Mouse (Mus musculus) forebrain, embryonic 14.5 days (tissue): ENCODE results near the gene Ptpn1. TPM values are rescaled to one million over a fixed set of nuclear protein-coding genes. Genes with fewer than 3 reads are reported as not detected.
A peak's percentile ranks its signal among the peaks of the same experiment; 100 is the strongest.

Source experiments
- ATAC-seq: fragments of 200-750 bp; cut with Nextera tagmentation; 2 replicates; pipeline ENCODE4 v1.8.0; 2017; ENCODE audit warnings: mild to moderate bottlenecking, moderate library complexity
- DNase-seq: peaks from one replicate; pipeline ENCODE4 v3.0.0-alpha.2; 2015; ENCODE audit warnings: low spot score
- H3K27ac ChIP-seq: fragments of 300-500 bp; sonication (generic); 2 replicates; pipeline ENCODE4 v1.5.1; 2014; ENCODE audit warnings: low read depth, mild to moderate bottlenecking, control low read depth, low read length, moderate library complexity
- H3K27me3 ChIP-seq: fragments of 300-500 bp; sonication (generic); replicated peaks from 2 replicates; pipeline ENCODE4 v1.6.1; 2014; ENCODE audit warnings: low read length, control low read depth, mixed read lengths; ENCODE audit not compliant: control insufficient read depth, insufficient read depth
- H3K36me3 ChIP-seq: fragments of 300-500 bp; sonication (generic); 2 replicates; pipeline ENCODE4 v1.6.1; 2014; ENCODE audit warnings: low read length, control low read depth; ENCODE audit not compliant: control insufficient read depth, insufficient read depth
- H3K4me1 ChIP-seq: fragments of 300-500 bp; sonication (generic); 2 replicates; pipeline ENCODE4 v1.6.1; 2014; ENCODE audit warnings: antibody characterized with exemption, low read length, control low read depth; ENCODE audit not compliant: control insufficient read depth, insufficient read depth
- H3K4me2 ChIP-seq: fragments of 300-500 bp; sonication (generic); 2 replicates; pipeline ENCODE4 v1.6.1; 2014; ENCODE audit warnings: mild to moderate bottlenecking, control low read depth, low read length
- H3K4me3 ChIP-seq: fragments of 300-500 bp; sonication (generic); 2 replicates; pipeline ENCODE4 v1.5.1; 2014; ENCODE audit warnings: low read depth, low read length, control low read depth
- H3K9ac ChIP-seq: fragments of 300-500 bp; sonication (generic); 2 replicates; pipeline ENCODE4 v1.6.1; 2014; ENCODE audit warnings: mild to moderate bottlenecking, low read length, control low read depth, moderate library complexity
- H3K9me3 ChIP-seq: fragments of 300-500 bp; sonication (generic); replicated peaks from 2 replicates; pipeline ENCODE4 v1.6.1; 2016; ENCODE audit warnings: low read length, control low read depth, mixed read lengths; ENCODE audit not compliant: control insufficient read depth
- WGBS: fragments of 180-500 bp; shearing (Covaris S2); extraction: QIAGEN DNeasy Blood & Tissue Kit; methylation state at CpG from one replicate; pipeline ENCODE4 v1.1.7; 2014; 5-methylcytosine and 5-hydroxymethylcytosine counted together
- polyA plus RNA-seq: library from polyadenylated mRNA; unstranded; fragments of >200 nt; fragmentation: Nextera tagmentation; extraction: Ambion mirVana; gene quantifications from 2 replicates; pipeline ENCODE4 v1.2.1, GENCODE M21; 2014

Gene Ptpn1
- 65.1 and 79.2 TPM in 2 replicates for polyA plus RNA-seq

GRCm38 (mm10) chr2:167931985-167932726, at the start of gene Ptpn1:
Ptpn1 (plus strand) TSS chr2:167932057.
- Histone ChIP-seq H3K4me1 (peaks cover 20% of the 10 kb centered on the region), H3K9me3 (no peaks in the 10 kb centered on the region), H3K9ac (peak within 1 kb of the TSS; percentile 92), H3K4me2 (peak within 1 kb of the TSS; percentile 81), H3K27me3 (no peaks in the 10 kb centered on the region), H3K27ac (peak within 1 kb of the TSS; percentile 78), H3K36me3 (peaks cover 5% of the 10 kb centered on the region; the same call in 1 of the 2 replicates), H3K4me3 (peak within 1 kb of the TSS; percentile 91)
- ATAC-seq (peak; percentile 99), DNase-seq (peak; percentile 98)
- WGBS = under 1% methylated on average over 87 of the region's 99 CpGs

DNA sequence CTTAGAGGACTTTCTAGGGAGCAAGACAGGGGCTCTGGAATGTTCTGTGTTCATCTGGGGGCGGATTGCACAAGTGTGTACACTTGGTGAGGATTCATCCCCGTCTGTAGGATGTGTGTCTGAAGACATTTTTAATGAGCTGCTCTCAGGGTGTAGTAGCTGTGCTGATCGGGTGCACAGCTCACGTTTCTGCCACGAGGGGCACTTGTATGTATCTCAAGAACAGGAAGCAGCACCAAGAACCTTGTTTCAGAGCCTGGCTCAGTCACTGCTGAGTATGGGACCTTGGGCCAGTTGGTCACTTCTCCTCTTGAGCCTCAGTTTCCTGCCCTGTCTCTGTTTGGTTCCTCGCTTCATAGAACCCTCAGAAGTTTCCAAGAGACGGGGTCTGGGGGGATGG, 45.4 kb upstream of the Ptpn1 start:
- Histone ChIP-seq H3K4me1 (peaks cover 4% of the 10 kb centered on the region; the same call in 1 of the 2 replicates), H3K4me2 (no peak overlapping the region), H3K27ac (no peak overlapping the region), H3K9ac (no peak overlapping the region), H3K36me3 (no peaks in the 10 kb centered on the region), H3K9me3 (no peaks in the 10 kb centered on the region), H3K4me3 (no peak overlapping the region), H3K27me3 (no peaks in the 10 kb centered on the region)
- DNase-seq (no peak), ATAC-seq (no peak)
- WGBS = 71% methylated on average over 7 of the region's 7 CpGs

DNA sequence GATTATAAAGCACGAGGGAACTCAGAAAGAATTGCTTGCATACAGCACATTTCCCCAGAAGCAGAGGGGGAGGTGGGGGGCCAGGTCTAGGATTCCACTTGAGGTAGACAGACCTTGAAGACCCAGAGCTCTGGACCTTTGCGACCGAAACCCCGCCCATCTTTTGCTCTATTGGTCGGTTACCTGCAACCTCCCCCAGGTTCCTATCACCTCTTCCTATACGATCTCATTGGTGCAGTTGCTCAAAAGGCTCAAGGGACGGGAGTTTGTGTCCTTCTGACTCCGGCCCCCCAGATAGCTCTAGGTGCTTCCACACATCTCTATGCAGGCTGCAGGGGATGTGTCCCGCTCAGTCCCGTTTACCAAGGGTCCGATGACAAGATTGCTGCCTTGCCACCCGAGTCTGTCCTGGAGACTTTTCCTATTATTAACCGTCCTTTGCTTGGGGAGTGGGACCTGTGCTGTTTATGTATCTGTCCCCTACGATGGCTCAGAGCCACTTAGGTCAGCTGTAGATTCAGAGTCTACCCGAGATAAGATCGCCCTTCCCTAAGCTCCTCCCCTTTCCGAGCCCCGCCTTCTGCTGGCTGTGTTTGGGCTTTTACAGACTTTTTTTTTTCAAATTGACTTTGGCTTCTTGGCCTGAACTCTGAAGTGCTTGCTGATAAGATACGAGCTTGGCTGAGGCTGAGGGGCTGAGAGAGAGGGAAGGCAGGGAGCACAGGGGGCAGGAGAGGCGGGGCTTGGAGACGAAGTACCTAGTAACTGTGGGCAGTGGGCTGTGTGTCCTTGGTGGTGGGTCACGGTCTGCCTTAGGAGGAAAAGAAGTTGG, 44.1 kb upstream of the Ptpn1 start:
- H3K36me3 ChIP-seq = no peaks in the 10 kb centered on the region
- H3K4me3 ChIP-seq = no peak overlapping the region
- WGBS = 8% methylated on average over 22 of the region's 22 CpGs
- peaks cover 4% of the 10 kb centered on the region; the same call in 1 of the 2 replicates for H3K4me1 ChIP-seq
- H3K9me3 ChIP-seq = no peaks in the 10 kb centered on the region
- H3K27me3 ChIP-seq = no peaks in the 10 kb centered on the region
- H3K27ac ChIP-seq = no peak overlapping the region
- no peak for ATAC-seq
- H3K9ac ChIP-seq = no peak overlapping the region
- peak overlapping the region; percentile 43 for H3K4me2 ChIP-seq
- DNase-seq = no peak

DNA sequence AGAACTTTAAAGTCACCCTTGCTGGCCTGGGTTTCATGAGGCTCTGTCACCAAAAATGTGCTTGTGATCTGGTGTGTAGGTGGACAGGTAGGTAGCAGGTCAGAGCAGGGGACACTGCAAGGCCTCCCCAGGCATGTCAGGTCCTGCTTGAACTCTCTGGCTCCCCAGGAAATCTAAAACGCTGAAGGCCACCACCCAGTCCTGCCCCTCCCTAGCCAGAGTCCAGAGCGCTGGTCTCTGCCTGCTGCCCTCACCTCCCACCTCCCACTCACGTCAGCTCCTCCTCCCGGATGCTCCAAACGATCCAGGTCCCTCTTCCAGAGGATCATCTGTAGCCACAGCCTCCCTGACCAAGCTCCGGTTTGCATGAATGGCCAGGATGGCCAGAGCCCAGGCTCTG, 43.0 kb upstream of the Ptpn1 start:
- H3K4me3 ChIP-seq = no peak overlapping the region
- DNase-seq = no peak
- H3K4me1 ChIP-seq = peaks cover 4% of the 10 kb centered on the region; the same call in 1 of the 2 replicates
- no peak overlapping the region for H3K9ac ChIP-seq
- H3K4me2 ChIP-seq = no peak overlapping the region
- no peaks in the 10 kb centered on the region for H3K36me3 ChIP-seq
- 69% methylated on average over 6 of the region's 6 CpGs for WGBS
- H3K27me3 ChIP-seq = 0 out of 2 replicates have a peak, but pooled peaks cover 3% of the 10 kb centered on the region
- ATAC-seq = no peak
- no peak overlapping the region for H3K27ac ChIP-seq
- H3K9me3 ChIP-seq = no peaks in the 10 kb centered on the region

DNA sequence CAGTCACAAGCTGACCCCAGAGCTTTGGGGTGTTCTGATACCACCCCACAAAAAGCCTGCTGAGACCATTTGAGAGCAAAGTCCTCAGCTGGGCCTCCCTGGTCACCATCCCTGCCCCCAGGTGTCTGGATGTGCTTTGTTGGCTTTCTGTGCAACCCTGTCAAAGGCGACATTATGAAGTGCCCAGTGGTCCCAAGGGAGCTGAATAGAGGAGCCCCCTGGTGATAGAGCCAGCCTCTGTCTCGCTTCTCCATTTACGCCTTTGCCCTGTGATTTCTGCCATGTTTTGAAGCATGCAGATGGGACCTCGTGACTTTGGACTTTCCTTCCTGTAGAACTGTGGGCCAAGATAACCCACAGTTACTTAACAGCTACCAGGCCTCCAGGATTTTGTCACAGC, 42.0 kb upstream of the Ptpn1 start:
- H3K4me2 ChIP-seq = no peak overlapping the region
- H3K9me3 ChIP-seq = no peaks in the 10 kb centered on the region
- DNase-seq (no peak), ATAC-seq (no peak)
- H3K36me3 ChIP-seq = no peaks in the 10 kb centered on the region
- no peak overlapping the region; the same call in 1 of the 2 replicates for H3K9ac ChIP-seq
- H3K27me3 ChIP-seq = 0 out of 2 replicates have a peak, but pooled peaks cover 5% of the 10 kb centered on the region
- no peak overlapping the region for H3K4me3 ChIP-seq
- 70% methylated on average over 4 of the region's 4 CpGs for WGBS
- peaks cover 4% of the 10 kb centered on the region; the same call in 1 of the 2 replicates for H3K4me1 ChIP-seq
- no peak overlapping the region for H3K27ac ChIP-seq

DNA sequence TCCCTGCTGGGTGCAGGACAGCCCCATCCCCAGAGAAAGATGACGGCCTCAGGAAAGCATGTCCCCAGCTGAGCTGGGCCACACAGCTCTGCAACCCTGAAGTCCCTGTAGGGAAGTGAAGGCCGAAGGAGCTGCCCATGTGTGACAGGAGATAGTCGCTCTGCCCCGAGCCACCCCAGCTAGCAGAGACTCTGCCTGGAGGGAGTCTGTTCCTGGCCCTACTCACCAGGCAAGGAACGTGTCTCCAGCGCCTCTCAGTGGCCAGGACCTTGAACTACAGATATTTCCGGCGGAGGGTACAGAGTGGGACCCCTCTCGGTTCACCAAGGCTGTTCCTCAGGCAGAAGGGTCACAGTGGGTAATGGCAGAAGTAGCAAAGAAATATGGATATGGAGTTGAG, 39.9 kb upstream of the Ptpn1 start:
- ATAC-seq (peak; percentile 59), DNase-seq (peak; percentile 40)
- no peak overlapping the region for H3K9ac ChIP-seq
- WGBS = 16% methylated on average over 9 of the region's 9 CpGs
- no peak overlapping the region for H3K4me3 ChIP-seq
- H3K27ac ChIP-seq = no peak overlapping the region
- no peaks in the 10 kb centered on the region for H3K9me3 ChIP-seq
- H3K27me3 ChIP-seq = 0 out of 2 replicates have a peak, but pooled peaks cover 5% of the 10 kb centered on the region
- no peak overlapping the region for H3K4me2 ChIP-seq
- peaks cover 4% of the 10 kb centered on the region; the same call in 1 of the 2 replicates for H3K4me1 ChIP-seq
- no peaks in the 10 kb centered on the region for H3K36me3 ChIP-seq

DNA sequence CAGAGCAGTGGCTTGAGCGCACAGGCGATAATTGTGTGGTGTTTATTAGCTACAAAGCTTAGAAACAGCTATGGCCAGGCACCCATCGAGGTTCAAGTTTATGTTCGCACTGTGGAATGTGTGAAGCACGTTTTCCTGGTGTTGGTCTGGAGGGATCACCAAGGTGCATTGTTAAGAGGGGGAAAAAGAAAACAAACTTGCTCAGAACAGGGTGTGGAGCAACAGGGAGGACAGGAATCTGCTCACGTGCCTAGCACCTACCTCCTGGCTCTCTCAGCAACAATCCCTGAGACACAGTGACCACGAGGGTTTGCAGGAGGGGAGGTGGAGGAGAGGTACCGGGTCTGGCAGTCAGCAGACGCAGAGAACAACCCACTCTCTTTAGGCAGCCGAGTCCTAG, 38.2 kb upstream of the Ptpn1 start:
- no peaks in the 10 kb centered on the region for H3K9me3 ChIP-seq
- H3K36me3 ChIP-seq = no peaks in the 10 kb centered on the region
- H3K27ac ChIP-seq = no peak overlapping the region
- no peak overlapping the region for H3K4me2 ChIP-seq
- H3K9ac ChIP-seq = no peak overlapping the region
- H3K4me3 ChIP-seq = no peak overlapping the region
- WGBS = 63% methylated on average over 10 of the region's 10 CpGs
- H3K4me1 ChIP-seq = no peaks in the 10 kb centered on the region
- no peak for ATAC-seq
- no peak for DNase-seq
- H3K27me3 ChIP-seq = 0 out of 2 replicates have a peak, but pooled peaks cover 5% of the 10 kb centered on the region

DNA sequence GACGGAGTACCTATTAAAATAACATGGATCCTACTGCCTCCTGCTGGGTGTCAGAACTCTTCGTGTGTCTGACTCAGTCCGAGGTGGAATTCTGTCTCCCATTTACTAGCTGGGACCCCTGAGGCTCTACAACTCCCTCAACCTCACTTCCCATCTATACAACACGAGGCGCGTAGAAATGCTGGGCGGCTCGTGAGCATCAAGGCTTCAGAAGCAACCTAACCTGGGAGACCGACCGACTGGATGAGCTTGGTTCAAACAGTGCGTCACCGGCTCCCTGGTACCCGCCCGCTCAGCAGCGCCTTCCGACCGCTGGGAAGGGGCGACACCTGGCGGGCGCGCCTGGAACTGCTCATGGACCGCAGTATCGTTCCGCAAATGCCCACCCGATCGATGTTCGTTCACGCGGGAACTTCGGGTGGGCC, 36.9 kb upstream of the Ptpn1 start:
- no peaks in the 10 kb centered on the region for H3K9me3 ChIP-seq
- H3K4me2 ChIP-seq = peak overlapping the region; percentile 38
- no peak overlapping the region; the same call in 1 of the 2 replicates for H3K9ac ChIP-seq
- WGBS = 1% methylated on average over 30 of the region's 30 CpGs
- DNase-seq (peak; percentile 82), ATAC-seq (peak; percentile 79)
- H3K27ac ChIP-seq = no peak overlapping the region
- H3K4me1 ChIP-seq = no peaks in the 10 kb centered on the region
- no peaks in the 10 kb centered on the region for H3K36me3 ChIP-seq
- no peak overlapping the region for H3K4me3 ChIP-seq
- 0 out of 2 replicates have a peak, but pooled peaks cover 5% of the 10 kb centered on the region for H3K27me3 ChIP-seq
